Mouse (Mus musculus) ES-Bruce4 (cell line): ENCODE measurements around the gene Ube2h.

Source experiments
- CTCF ChIP-seq: IDR thresholded peaks from one replicate; pipeline ENCODE4 v1.8.1; 2011; ENCODE audit warnings: low read depth, low read length
- POLR2A ChIP-seq: IDR thresholded peaks from one replicate; pipeline ENCODE4 v1.8.1; 2011; ENCODE audit warnings: low read length; ENCODE audit not compliant: insufficient read depth

DNA sequence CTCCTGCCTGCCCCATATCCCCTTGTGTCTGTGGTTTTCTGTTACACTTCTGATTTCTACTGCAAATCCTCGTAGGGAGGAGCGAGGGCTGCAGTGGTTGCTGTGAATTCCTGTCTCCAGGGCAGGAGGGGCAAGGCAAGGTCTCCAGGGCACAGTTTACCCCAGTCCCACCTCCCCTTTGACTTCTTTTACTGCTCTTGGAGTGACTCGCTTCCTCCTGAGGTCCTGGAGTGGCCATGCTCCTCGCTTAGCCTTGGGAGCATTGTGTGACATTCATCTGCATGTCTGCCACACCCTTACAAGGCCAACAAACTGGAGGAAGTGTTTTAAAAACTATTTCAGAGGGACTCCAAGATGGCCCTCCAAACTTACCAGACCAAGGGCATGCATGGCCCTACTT is 16.7 kb upstream of the Ube2h start:
- TF ChIP-seq CTCF (no peak), POLR2A (no peak)
